Mouse (Mus musculus) brain, embryonic 14.5 days (tissue): ENCODE results near the gene Zscan4-ps3.
"Not testable (repeated sequence)": the region's sequence is repeated elsewhere in the genome, so short reads cannot be mapped to it uniquely, and the experiment has no call there.

Experiments
- CTCF ChIP-seq: fragments of 200-500 bp; IDR thresholded peaks from 2 replicates; pipeline ENCODE4 v1.5.1; 2012; ENCODE audit warnings: inconsistent platforms, mild to moderate bottlenecking, moderate library complexity, borderline replicate concordance; ENCODE audit not compliant: insufficient read depth, insufficient read length; ENCODE audit errors: extremely low read depth
- POLR2A ChIP-seq: fragments of 200-500 bp; IDR thresholded peaks from 2 replicates; pipeline ENCODE4 v1.6.1; 2012; ENCODE audit warnings: mild to moderate bottlenecking, inconsistent platforms, borderline replicate concordance; ENCODE audit not compliant: poor library complexity, insufficient read depth, insufficient read length, severe bottlenecking; ENCODE audit errors: extremely low read depth

DNA sequence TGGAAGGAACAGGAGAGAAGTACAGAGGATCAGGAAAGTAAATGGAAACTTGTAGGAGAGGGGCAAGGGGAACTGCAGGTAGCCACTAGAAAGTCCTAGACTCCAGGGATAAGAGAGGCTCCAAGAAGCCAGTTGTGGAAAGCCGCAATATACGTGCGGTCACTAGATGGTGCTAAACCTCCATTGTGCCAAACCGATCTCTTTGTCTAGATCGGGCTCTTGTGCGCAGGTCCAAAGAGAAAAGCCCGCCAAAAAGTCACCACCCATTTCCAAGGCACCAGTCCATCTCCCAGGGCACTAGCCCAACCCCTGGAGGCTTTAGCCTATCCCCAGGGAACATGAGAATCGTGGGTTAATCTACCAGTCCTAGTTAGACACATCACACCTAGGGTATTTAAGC is 8.0 kb downstream of the Zscan4-ps3 start:
- TF ChIP-seq CTCF, POLR2A: not testable (repeated sequence)
